Mouse (Mus musculus): ENCODE data around the gene Alpk3.

Gene Alpk3

GRCm38 (mm10) chr7:81057471-81057870 is at the start of gene Alpk3:
TSS of gene Alpk3 (plus strand) at chr7:81057600.
- peak; percentile 31 for DNase-seq (ENCODE audit: extremely low spot score, low spot score)

- no peak for DNase-seq (ENCODE audit: extremely low spot score, low spot score)
Observed at GRCm38 (mm10) chr7:81008285-81008684, 49.1 kb upstream of the Alpk3 start.

- no peak for DNase-seq (ENCODE audit: extremely low spot score, low spot score)
Observed at GRCm38 (mm10) chr7:81011576-81011975, 45.8 kb upstream of the Alpk3 start.

GRCm38 (mm10) chr7:81020307-81020706 is 37.1 kb upstream of the Alpk3 start:
- no peak for DNase-seq (ENCODE audit: extremely low spot score, low spot score)

GRCm38 (mm10) chr7:81022731-81023130 is 34.7 kb upstream of the Alpk3 start:
- DNase-seq (ENCODE audit: extremely low spot score, low spot score) = no peak

- no peak for DNase-seq (ENCODE audit: extremely low spot score, low spot score)
Observed at GRCm38 (mm10) chr7:81024118-81024517, 33.3 kb upstream of the Alpk3 start.

- no peak for DNase-seq (ENCODE audit: extremely low spot score, low spot score)
Observed at GRCm38 (mm10) chr7:81024651-81025050, 32.7 kb upstream of the Alpk3 start.

- no peak for DNase-seq (ENCODE audit: extremely low spot score, low spot score)
Observed at GRCm38 (mm10) chr7:81025751-81026150, 31.6 kb upstream of the Alpk3 start.

GRCm38 (mm10) chr7:81039711-81040110 is 17.7 kb upstream of the Alpk3 start:
- DNase-seq (ENCODE audit: extremely low spot score, low spot score) = no peak

- no peak for DNase-seq (ENCODE audit: extremely low spot score, low spot score)
Observed at GRCm38 (mm10) chr7:81043023-81043620, 14.3 kb upstream of the Alpk3 start.

GRCm38 (mm10) chr7:81047847-81048246 is 9.6 kb upstream of the Alpk3 start:
- no peak for DNase-seq (ENCODE audit: extremely low spot score, low spot score)

- no peak for DNase-seq (ENCODE audit: extremely low spot score, low spot score)
Observed at GRCm38 (mm10) chr7:81048513-81048912, 8.9 kb upstream of the Alpk3 start.

- no peak for DNase-seq (ENCODE audit: extremely low spot score, low spot score)
Observed at GRCm38 (mm10) chr7:81049966-81050365, 7.4 kb upstream of the Alpk3 start.

- no peak for DNase-seq (ENCODE audit: extremely low spot score, low spot score)
Observed at GRCm38 (mm10) chr7:81055709-81056370, 1.6 kb upstream of the Alpk3 start.

- DNase-seq (ENCODE audit: extremely low spot score, low spot score) = peak; percentile 32
Observed at GRCm38 (mm10) chr7:81057901-81058711, 706 bp downstream of the Alpk3 start.

- no peak for DNase-seq (ENCODE audit: extremely low spot score, low spot score)
Observed at GRCm38 (mm10) chr7:81058712-81059154, 1.3 kb downstream of the Alpk3 start.

- DNase-seq (ENCODE audit: extremely low spot score, low spot score) = no peak
Observed at GRCm38 (mm10) chr7:81059388-81059787, 2.0 kb downstream of the Alpk3 start.

- no peak for DNase-seq (ENCODE audit: extremely low spot score, low spot score)
Observed at GRCm38 (mm10) chr7:81060908-81061307, 3.5 kb downstream of the Alpk3 start.

- no peak for DNase-seq (ENCODE audit: extremely low spot score, low spot score)
Observed at GRCm38 (mm10) chr7:81061936-81062335, 4.5 kb downstream of the Alpk3 start.

- no peak for DNase-seq (ENCODE audit: extremely low spot score, low spot score)
Observed at GRCm38 (mm10) chr7:81063332-81063731, 5.9 kb downstream of the Alpk3 start.

GRCm38 (mm10) chr7:81066714-81067113 is 9.3 kb downstream of the Alpk3 start:
- no peak for DNase-seq (ENCODE audit: extremely low spot score, low spot score)

GRCm38 (mm10) chr7:81072463-81072862 is 15.1 kb downstream of the Alpk3 start:
- DNase-seq (ENCODE audit: extremely low spot score, low spot score) = no peak
